Mouse (Mus musculus): Measurements from ENCODE around the gene 2310057M21Rik.

2310057M21Rik gene

GRCm38 (mm10) chr7:131318340-131318739 is 44.2 kb downstream of the 2310057M21Rik start:
- no peak for DNase-seq

GRCm38 (mm10) chr7:131317587-131317986 is 45.0 kb downstream of the 2310057M21Rik start:
- no peak for DNase-seq

GRCm38 (mm10) chr7:131314493-131314892 is 48.1 kb downstream of the 2310057M21Rik start:
- DNase-seq, result no peak

GRCm38 (mm10) chr7:131306733-131307132 is 55.8 kb downstream of the 2310057M21Rik start:
- no peak for DNase-seq

GRCm38 (mm10) chr7:131303340-131303739 is 59.2 kb downstream of the 2310057M21Rik start:
- no peak for DNase-seq

GRCm38 (mm10) chr7:131297151-131297550 is 65.4 kb downstream of the 2310057M21Rik start:
- DNase-seq, result no peak
